Mouse (Mus musculus) left cerebral cortex, postnatal 4 days (tissue): Measurements from ENCODE around the gene Gmfb. TPM values are rescaled to one million over a fixed set of nuclear protein-coding genes. Genes with fewer than 3 reads are reported as not detected.
A peak's percentile ranks its signal among the peaks of the same experiment; 100 is the strongest.

Experiments used
- DNase-seq: peaks from one replicate; pipeline ENCODE4 v3.0.0-alpha.2; 2022
- intact Hi-C: fragments of 180-260 bp; cut with DNase I; formaldehyde crosslinking; loops from one replicate; pipeline ENCODE4 v1.15.1; 2025
- total RNA-seq, 2 experiments: library from RNA; stranded (reverse); gene quantifications; 2 replicates each; pipeline ENCODE4 v1.2.3; 2021

Gene Gmfb
- total RNA-seq, 2 experiments from 2014 or later: 132 to 135 TPM

DNA sequence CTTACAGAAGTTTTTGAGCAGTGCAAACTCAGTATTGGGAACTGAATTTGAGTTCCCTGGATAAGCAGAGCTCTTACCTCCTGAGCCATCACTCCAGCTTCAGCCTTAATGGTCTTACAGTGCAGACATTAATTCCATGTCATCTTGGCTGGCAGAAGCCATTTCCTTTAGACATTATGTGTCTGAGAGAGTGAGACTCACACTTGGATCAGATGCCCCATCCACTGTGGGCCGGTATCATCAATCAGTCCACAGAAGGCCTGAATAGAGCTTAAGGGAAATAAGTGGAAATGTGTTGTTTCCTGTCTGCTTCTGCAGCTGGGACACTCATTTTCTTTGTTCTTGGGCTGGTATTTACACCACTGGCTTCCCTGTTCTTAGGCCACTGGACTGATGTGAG lies 18.3 kb downstream of the Gmfb start:
- intact Hi-C loops: no loop called here
- no peak for DNase-seq

DNA sequence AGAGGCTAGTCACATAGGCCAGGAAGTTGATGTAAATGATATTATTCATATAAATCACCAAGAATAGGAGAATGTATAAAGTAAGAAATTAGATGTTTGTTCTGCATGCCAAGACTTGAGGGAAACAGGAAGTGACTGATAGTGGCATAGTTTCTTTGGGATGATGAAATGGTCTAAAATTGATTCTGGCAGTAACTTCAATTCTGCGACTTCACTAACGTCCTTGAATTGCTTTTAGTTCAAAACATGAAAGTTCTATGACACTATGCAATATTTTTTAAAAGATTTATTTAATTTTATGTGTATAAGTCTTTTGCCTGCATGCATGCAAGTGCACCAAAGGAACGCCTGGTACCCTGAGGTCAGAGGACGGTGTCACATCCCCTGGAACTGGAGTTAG lies 18.8 kb downstream of the Gmfb start:
- intact Hi-C loops: no loop called here
- DNase-seq: no peak

DNA sequence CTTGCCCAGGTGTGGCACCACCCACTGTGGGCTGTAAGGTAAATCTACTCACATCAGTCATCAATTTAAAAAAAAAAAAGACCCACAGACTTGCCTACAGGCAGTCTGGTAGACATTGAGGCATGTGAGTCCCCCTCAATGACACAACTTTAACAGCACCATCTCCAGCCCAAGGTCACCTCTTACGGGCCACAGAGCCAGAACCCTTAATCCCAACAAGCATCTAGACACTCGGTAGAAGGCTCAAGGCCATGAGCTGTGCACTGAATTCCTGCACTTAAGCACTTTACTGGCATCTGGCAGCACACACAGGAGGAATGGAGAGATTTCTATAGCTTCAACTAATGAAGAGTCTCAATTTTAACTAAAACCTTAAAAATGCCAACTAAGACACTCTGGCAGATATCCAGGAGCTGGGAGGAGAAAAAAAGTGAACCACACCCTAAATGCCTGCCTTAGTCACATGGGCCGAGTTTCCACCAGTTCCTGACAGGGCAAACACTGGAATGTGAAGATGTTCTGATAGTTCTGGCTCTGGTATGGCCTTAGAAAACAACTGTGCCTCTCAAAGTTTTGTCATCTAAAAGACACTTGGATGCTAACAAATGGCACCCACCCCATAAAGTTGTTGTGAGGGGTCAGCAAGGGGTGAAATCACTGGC lies 21.2 kb downstream of the Gmfb start:
- intact Hi-C loops: no loop called here
- DNase-seq: no peak

DNA sequence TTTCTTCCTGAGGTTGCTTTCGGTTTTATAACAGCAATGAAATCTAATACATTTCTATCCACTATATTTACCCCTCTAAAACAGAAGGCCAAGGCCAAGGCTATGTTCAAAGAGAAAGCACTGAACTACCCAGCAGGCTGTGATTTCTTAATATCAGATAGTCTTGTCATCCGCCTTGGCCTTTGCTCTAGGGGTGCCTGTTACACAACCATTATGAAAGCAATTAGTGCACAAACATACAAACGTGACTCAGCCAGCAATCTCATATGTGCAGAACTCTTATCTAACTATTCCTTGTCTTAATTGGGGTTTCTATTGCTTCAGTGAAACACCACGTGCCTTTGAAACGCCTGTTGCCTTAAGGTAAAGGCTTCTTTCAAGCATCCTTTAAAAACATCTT lies 27.9 kb downstream of the Gmfb start:
- DNase-seq: no peak
- intact Hi-C loops: no loop called here

DNA sequence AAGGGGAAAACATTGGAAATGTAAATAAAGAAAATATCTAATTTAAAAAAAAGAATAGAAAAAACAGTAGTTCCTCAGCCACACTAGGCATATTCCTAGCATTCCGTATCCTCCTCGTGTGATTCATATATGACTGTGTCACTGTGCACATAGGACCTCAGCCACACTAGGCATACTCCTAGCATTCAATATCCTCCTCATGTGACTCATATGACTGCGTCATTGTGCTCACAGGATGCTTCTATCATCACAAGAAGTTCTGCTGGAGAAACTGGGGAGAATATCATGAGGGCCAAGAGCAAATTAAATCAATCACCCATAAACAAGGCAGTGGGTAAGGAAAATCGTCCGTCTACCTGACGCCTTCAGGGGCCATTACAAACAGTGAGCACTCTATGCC lies 31.3 kb downstream of the Gmfb start:
- intact Hi-C loops: no loop called here
- no peak for DNase-seq

DNA sequence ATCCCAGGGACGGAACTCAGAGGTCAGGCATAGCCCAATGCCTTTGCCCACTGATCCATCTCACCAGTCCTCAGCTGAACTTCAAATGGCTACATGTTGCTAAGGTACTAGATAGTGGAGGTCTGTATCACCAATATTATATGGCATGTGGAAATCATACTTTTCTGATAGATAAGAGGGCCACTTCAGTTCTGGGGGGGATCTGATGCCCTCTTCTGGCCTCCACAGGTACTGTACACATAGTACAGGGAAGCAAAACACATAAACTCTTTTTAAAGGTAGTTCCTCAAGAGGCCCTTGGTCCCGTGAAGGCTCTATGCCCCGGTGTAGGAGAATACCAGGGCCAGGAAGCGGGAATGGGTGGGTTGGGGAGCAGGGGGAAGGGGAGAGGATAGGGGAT lies 31.7 kb downstream of the Gmfb start:
- intact Hi-C loops: no loop called here

DNA sequence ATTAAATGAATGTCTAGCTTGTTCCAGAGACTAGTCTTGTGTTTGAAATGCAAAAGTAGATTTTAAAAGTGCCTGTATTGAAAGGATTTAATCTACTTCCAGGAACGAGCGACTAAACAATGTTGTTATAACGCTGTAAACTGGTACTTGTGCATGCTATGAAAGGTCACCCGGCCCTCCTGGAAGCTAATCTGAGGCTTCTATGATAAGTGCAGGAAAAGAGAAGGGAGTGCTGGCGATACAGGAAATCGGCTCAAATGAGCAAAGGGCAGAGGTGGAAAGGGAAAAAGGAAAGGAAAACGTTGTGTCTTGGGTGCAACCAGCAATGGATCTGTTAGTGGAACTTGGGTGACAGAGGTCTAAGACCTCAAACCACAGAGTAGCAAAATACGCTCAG lies 33.5 kb downstream of the Gmfb start:
- DNase-seq: no peak
- intact Hi-C loops: no loop called here

More for the DNA sequence above, 31.7 kb downstream of the Gmfb start:
- no peak for DNase-seq

DNA sequence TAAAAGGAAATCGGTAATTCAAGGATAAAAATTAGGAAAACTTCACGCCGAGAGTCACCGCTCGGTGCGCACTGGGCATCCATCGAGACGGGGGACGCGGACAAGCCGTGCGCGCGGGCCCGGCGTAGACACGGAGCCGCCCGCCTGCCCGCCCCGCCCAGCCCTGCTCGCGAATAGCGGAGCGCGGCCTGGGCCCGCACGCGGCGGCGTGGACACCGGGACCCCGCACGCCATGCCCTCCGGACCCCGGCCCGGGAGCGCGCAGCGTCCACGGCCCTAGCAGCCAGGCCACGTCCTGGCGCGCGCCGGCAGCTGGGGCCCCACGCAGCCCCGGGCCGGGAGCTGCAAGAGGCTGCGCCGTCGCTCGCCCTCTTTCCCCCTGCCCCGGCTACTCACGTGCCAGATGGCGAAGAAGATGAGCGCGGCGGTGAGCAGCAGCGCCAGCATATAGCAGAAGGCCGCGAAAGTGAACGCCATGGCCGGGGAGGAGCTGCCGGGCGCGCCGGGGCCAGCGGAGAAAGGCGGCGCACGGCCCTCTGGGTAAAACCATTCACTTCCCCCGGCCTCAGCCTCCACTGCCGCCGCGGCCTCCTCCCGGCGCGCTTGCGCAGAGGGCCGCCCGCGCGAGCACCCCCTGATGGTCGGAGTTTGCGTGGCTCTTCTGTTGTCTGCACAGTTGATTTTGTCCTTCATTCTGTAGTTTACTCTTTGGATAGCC lies 34.1 kb downstream of the Gmfb start, which contains the start of gene Cnih1:
TSS of gene Cnih1 (minus strand) at position 625 of the 718 bp plus-strand sequence.
- intact Hi-C loops: no loop called here

DNA sequence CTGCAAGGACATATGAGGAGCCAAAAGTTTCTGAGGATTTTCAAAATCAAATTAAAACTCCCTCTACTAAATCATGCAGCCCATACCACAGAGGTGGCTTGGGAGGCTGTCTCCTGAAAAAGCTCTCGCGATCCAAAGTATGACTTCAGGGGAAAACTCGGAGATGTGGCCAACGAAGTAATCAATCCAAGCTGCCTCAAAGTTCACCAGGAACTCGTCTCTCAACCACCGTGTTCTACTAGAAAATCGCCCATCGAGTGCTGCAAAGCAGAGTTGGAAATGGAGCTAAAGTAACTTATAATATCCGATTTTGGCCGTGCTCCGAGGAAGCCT lies 34.6 kb downstream of the Gmfb start:
- DNase-seq: no peak
- intact Hi-C loops: no loop called here

More for the DNA sequence above, 34.1 kb downstream of the Gmfb start, which contains the start of gene Cnih1:
- peak; percentile 93 for DNase-seq

DNA sequence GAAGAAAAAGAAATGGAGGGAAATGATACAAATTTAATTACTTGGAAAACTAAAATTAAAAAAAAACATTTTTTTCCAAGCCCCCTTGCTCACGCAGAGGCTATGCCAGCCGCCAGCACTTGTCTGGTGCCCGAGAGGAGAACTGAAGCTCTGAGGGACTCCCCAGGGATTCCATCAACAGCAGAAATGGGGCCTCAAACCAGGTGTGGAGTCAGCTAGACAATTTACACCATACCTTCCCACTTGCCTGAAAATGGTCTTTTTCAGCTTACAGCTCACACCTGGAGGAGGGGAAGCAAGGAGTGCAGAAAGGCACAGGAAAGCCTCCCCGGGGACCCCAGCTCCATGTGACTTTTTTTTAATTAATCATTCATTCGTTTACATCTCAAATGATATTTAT lies 36.8 kb downstream of the Gmfb start:
- DNase-seq: no peak
- intact Hi-C loops: no loop called here

DNA sequence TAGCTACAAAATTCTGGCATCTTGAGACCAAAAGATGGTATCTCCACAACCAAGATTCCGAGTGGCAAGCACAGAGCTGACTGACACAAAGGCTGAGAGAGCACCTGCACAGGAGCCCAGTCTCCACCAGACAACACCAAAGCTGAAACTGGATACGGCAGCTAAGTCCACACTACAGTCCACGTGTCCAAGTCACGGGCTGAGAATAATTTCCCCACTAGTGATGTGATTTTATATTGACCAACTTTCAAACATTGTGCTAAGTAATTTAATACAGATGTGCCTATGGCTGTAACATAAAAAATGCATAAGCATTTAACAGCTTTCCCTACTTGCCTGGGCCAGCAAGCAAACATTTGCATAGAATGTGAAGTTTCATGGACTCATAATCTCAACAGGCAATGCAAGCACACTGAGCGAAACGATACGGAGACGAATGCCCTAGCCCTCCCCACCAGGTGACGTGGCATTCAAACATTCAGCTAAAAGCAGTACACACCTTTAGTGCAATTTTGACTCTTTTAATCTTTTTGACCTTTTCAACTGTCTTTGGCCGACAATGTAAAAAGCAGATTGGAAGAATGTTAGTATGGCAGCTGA lies 38.6 kb downstream of the Gmfb start:
- no peak for DNase-seq
- intact Hi-C loops: no loop called here

DNA sequence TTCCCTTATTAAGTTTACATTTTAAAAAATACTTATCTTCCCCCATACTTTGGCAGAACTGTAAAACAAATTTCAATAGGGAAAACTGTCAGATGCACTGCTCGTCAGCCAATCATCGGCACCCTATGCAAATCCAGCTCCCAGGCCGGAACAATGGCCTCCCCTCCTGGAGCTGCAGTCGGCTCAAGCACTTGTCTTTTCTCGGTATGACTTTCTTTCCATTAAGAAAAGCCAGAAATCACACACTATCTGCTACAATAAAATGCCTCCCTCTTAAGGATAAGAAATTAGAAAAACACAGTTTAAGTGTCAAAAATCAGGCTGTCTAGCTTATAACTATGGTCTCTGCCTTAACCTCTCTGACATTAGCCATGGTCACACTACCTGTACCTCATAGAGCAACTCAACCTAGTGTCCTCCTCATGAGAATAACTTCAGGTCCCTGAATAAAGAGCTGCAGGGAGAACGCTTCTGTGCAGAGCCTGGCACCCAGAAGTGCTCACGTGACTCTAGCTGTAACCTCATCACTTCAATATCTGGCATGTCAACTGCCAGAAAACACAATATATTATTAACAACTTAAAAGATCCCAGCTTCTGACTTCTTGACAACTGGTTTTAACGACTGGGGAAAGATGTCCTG lies 39.7 kb downstream of the Gmfb start:
- intact Hi-C loops: no loop called here

DNA sequence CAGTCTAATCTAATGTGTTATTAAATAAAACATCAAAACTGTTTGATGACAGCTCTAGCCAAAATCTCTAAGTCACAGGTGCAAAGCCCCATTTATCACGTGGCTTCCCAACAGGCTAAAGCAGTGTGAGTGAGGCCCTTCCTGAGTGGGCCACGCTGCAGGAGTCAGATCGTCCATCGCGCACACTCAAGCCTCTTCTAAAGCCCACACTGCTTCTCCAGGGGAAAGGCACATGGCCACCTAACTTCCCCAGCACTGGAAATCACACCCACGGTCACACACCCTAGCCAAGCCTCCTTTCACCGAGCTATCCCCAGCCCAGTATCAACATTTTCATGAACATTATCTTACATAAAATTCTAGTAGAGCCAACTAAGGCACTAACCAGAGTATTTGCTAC lies 41.0 kb downstream of the Gmfb start:
- intact Hi-C loops: no loop called here
- DNase-seq: no peak

More for the DNA sequence above, 39.7 kb downstream of the Gmfb start:
- no peak for DNase-seq

DNA sequence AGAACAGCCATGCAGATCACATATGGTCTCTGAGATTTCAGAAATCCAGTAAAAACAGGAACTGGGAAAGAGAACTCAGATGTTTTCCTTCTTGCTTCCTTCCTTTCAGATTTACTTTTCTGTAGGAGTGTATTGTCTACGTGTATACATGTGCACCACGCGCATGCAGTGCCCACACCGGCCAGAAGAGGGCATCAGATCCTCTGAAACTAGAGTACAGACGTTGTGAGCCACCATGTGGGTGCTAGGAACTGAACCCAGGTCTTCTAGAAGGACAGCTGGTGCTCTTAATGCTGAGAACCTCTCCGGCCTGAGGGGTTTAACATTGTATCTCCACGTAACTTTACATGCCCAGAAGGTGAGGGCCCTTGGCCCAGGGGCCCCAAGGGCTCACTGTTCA lies 42.8 kb downstream of the Gmfb start:
- DNase-seq: no peak
- intact Hi-C loops: no loop called here

DNA sequence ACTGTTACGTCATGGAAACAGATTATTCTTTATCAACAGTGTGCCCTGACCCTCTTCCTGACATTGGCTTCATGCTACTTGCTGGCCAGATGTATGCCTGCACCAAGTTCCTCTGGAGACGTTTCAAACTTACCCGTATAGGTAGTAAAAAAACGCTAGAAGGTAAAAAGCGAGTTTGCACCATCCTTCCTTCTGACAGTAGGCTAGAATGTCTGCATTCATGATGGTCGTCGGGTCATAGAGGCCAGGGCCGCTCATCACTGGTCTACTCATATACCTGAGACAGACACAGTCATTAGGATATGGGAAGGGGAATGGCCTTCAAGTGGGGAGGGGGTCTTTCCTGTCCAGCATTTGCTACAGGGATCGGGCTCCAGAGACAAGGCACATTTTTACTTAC lies 43.3 kb downstream of the Gmfb start:
- intact Hi-C loops: no loop called here
- no peak for DNase-seq

DNA sequence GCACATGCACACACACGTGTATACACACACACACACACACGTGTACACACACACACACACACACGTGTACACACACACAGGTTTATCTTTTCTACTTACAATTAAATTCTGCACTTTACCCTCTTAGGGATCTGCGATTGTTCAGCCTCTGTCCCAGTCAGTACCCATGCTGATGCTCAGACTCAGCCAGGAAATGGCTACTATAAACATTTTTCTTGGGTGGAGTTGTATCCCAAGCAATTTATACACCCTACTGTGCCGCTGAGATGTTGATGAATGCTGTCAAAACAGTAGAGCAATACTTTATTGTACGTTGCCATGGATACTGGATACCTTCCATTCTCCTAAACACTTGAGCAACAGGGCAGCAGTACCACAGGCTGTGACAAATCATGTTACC lies 52.0 kb downstream of the Gmfb start:
- DNase-seq: no peak
- intact Hi-C loops: no loop called here

DNA sequence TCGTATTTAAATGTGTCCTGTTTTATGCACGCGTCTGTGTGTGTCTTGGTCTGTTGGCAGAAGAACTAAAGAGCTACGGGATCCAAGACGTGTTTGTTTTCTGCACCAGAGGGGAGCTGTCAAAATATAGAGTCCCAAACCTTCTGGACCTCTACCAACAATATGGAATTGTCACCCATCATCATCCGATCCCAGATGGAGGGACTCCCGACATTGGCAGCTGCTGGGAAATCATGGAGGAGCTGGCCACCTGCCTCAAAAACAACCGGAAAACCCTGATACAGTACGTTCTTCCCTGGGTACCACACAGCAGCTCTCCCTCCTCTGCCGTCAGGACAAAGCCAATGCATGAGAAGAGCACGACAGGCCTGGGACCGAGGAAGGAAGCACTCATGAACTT lies 54.9 kb downstream of the Gmfb start:
- DNase-seq: peak; percentile 34
- intact Hi-C loops: no loop called here

DNA sequence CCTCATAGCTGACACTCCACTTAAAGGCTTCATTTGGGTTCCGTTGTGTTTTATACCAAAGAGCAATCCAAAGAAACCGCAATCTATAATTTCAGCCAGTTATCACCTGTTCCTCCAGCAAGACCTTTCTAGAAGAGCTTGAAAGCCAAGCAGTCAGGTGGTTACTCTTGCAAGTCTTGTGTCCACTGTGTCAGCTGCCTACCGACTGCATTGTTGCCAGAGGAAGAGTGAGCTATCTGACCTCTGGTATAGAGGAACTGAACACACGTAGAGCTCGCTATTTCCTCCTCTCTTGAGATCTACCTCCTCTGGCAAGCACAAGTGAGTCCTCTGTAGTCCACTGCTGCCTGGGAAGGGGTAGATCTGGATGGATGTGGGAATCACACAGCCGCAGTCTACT lies 60.9 kb downstream of the Gmfb start:
- intact Hi-C loops: no loop called here
- DNase-seq: no peak

DNA sequence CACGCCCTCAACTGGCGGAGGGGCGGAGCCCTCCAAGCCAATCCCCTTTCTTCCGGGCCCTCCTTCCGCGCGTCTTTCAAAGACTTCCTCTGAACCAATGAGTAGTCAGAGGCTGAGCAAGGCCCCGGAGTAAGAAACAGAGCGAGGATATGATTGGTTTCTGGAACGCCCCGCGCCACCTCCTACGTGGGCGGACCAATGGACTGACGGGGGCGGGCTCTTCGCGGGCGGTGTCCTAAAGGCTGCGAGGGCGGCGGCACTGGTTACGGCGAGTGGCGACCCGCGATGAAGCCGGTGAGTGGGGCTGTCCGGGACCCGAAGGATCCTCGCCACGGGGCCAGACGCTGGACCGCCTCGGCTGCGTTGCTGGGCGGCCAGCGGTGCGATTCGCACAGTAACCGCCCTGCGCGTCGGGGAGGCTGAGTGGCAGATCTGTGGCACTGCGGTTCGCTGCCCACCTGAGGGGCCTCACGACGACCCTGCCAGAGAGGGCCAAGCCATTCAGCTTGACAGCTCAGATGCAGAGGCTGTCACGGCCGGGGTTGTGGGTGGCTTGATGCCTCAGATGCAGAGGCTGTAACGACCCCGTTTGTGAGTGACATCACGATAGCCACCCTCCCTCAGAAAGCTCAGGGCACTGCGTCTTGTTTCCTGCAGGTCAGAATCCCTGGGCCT lies 61.5 kb downstream of the Gmfb start, which contains the start of gene Cdkn3:
TSS of gene Cdkn3 (plus strand) at position 187 of the 675 bp plus-strand sequence.
- DNase-seq: peak; percentile 86
- intact Hi-C loops: no loop called here

DNA sequence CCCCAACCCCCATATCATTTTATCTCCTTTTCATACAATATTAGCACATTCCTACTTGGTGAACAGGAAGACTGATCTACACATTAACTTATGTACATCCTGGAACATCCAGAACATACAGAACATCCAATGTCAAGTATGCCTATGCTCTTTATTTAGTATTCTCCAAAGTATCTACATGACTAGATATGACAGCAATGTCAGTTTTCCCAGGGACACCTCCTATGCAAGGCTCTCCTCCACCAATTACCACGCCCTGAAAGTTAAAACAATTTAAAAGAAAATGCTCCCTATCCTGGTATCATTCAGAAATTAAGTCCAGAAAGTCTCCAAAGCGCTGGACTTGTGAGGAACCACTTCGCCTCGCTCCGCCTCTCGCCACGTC lies 62.1 kb downstream of the Gmfb start:
- DNase-seq: no peak
- intact Hi-C loops: no loop called here
